Mouse (Mus musculus): ENCODE data around the gene 6430628N08Rik.
A peak's percentile ranks its signal among the peaks of the same experiment; 100 is the strongest.

The 6430628N08Rik gene

DNA sequence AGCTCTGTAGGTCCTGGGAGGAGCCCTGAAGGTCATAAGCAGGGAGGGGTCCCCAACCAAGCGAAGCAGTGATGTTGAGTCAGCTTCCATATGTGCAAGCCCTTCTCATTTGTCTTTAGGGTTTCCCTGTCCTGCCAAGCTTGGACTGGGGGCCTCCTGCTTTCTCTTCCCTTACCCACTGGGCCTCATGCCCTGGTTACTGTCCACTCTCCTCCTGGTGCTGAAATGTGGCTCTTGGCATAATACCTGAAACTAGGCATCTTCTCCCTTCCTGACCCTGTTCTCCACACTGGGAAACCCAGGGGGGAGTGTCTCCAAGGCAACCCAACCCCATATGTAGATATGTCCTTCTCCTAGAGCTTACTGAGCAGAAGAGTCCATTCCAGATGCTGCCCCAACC, 3.6 kb upstream of the 6430628N08Rik start:
- no peak for DNase-seq (ENCODE audit: low spot score in 2 of 2)

GRCm38 (mm10) chr4:115890066-115890465, 399 bp upstream of the 6430628N08Rik start:
- no peak for DNase-seq (ENCODE audit: low spot score in 2 of 2)

DNA sequence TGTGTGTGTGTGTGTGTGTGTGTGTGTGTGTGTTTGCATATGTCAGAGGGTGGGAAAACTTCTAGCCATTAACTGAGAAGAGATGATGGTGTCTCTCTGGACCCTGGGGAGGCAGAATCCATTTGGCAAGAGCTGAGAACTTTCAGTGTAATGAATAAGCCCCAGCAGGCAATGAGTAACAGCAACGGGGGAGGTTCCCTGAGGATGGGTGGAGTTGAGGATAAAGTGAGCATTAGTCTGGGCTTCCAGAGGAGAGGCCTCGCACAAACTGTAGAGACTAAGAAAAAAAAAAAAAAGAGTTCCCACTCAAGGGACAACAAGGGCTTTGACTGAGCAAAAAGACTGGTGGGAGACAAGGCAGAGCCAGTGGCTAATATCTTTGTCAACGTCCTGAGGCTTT, 3.8 kb downstream of the 6430628N08Rik start:
- no peak for DNase-seq (ENCODE audit: low spot score in 2 of 2)

DNA sequence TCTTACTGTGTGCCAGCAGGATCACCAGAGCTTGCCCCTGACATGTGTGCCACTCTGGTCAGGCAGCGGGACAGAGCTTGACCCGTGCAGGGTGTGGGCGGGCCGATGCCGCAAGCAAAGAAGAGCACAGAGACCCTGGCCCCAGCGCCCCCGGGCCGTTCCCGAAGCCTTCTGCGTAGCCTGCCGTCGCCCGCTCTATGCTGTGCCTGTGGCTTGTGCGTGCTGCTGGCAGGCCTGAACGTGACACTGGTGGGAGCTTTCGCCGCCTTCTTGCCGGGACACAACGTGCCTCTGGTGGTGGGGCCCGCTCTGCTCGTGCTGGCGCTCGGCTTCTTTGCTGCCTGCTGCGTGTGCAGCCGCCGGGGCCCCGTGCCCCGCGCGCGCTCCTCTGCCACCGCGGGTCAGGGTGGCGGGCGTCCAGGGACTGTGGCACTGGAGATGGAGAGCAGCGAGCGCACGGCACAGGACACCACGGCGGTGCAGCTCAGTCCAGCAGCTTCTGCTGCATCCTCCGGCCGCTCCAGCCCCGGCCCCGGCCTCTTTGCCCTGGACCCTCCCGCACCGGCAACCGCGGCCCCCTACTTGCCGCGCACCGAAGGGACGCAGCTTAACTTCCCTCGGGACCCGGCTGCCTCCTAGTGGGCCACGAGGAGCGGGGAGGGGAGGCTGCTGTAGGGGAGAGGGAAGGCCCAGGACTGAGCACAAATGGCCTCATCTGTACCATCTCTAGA, 7.6 kb downstream of the 6430628N08Rik start:
- DNase-seq (ENCODE audit: low spot score in 2 of 2), result no peak

DNA sequence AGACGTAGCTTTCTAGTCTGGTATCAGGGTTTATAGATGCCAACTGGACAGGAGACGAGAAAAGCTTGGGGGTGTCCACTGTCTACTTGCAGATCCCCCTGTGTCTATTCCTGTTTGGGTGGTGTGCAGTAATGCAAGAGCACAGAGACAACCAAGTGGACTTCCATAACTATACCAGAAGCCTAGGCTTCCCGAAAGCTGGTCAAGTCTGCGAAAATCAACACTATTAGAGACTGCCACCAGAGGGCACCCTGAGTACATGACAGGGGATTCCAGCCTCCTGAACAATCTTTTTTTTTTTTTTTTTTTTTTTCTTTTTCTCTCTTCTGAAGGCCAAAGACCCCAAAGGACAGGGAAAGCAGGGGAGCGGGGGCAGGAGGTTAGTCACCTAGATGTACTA, 12.4 kb downstream of the 6430628N08Rik start:
- DNase-seq (ENCODE audit: low spot score in 2 of 2), result peak; percentile 76 to 91

DNA sequence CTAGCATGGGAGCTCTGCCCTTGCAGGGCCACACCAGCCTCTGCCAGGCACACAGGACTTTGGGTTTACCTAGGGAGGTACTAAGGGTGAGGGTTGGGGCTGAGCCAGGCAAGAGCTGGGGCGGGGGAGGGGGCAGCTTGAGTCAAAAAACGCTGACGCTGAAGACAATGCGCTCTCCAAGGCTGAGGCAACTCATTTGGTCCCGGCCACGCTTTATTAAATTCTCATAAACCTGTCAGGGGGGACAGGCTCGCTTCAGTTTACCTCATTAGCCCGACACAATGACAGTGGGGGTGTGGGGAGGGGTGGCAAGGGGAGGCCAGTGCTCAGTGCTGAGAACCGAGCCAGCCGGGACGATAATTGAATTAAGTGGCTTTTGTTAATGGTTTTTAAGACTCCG, 13.9 kb downstream of the 6430628N08Rik start:
- DNase-seq (ENCODE audit: low spot score in 2 of 2), result no peak

- DNase-seq (ENCODE audit: low spot score in 2 of 2), result no peak
Measured at GRCm38 (mm10) chr4:115905701-115906100, 15.2 kb downstream of the 6430628N08Rik start.

DNA sequence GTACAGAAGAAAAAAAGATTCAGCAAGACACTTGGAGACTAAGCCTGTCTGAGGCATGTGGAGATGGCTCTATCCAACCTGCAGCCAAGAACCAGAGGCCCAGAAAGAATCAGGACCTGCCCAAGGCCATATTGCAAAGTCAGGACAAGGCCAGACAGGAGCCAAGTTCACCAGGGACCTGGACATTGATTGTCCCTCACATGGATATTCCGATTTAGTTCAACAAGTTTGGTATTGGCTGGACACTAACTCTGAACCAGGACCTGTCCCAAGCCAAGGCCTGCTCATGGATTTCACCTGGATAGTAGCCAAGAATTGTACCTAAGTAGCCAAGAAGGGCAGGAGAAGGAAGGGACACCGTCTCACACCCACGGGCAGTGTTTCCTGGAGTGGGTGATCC, 16.3 kb downstream of the 6430628N08Rik start:
- DNase-seq (ENCODE audit: low spot score in 2 of 2), result no peak

- no peak for DNase-seq (ENCODE audit: low spot score in 2 of 2)
Measured at GRCm38 (mm10) chr4:115907994-115908393, 17.5 kb downstream of the 6430628N08Rik start.

DNA sequence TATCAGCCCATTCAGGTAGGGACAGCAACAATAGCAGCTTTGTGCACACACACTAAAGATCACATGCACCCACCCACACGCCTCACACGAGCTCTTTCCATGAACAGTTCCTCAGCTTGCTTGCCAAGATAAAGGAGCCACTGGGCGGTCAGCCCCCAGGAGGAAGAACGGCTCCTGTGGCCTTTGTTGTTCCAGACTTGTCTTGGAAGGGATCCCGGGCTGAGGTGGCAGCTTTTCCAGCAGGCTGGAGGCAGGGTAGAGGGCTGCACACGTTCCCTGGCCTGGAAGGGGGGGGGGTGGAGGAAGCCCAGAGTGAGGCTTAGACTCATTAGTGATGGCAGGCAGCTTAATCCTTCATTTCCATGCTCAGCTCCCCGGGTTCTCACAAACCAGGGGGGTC, 18.2 kb downstream of the 6430628N08Rik start:
- peak; percentile 52 to 63 for DNase-seq (ENCODE audit: low spot score in 2 of 2)

- no peak for DNase-seq (ENCODE audit: low spot score in 2 of 2)
Measured at GRCm38 (mm10) chr4:115911586-115911985, 21.1 kb downstream of the 6430628N08Rik start.

DNA sequence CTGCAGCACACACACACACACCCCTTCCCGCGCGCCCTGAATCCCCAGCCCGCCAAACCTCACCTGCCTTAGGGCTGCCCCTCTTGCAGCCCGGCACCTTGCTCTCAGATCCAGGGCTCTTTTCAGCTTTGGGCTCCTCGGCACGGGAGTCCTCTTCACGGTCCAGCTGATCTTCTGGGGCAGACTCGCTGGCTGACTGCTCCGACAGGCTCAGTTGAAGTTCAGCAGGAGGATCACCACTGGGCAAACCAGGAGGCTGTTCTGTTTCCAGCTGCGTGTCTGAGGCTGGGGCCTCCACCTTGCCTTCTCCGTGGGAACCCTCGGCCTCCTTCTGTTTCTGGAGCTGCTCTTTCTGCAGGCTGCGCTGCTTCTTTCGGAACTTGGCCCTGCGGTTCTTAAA, 29.4 kb downstream of the 6430628N08Rik start:
- no peak for DNase-seq (ENCODE audit: low spot score in 2 of 2)

- DNase-seq (ENCODE audit: low spot score in 2 of 2), result no peak
Measured at GRCm38 (mm10) chr4:115922688-115923087, 32.2 kb downstream of the 6430628N08Rik start.

- DNase-seq (ENCODE audit: low spot score in 2 of 2), result no peak
Measured at GRCm38 (mm10) chr4:115923262-115923880, 32.9 kb downstream of the 6430628N08Rik start.

- no peak for DNase-seq (ENCODE audit: low spot score in 2 of 2)
Measured at GRCm38 (mm10) chr4:115927637-115928036, 37.2 kb downstream of the 6430628N08Rik start.

- no peak for DNase-seq (ENCODE audit: low spot score in 2 of 2)
Measured at GRCm38 (mm10) chr4:115931556-115932088, 41.2 kb downstream of the 6430628N08Rik start.

- no peak for DNase-seq (ENCODE audit: low spot score in 2 of 2)
Measured at GRCm38 (mm10) chr4:115935835-115936581, 45.5 kb downstream of the 6430628N08Rik start.

DNA sequence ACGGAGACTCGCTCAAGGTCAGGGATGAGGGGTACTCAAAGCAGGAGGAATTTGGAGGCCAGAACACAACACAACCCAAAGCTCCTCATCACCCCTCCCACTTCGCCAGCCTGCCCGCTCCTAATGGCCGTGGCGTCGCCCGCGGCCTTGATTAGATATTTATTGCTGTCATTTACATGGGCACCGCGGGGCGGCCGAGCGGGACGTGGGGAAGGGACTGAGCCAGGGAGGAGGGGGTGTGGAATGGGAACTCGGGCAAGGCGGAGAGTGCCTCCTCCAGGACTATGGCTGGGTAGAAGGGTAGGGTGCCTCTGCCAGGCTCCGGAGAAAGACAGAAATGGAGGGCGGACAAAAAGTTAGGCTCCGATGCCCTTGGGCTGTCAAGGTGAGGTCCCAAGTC, 46.2 kb downstream of the 6430628N08Rik start:
- no peak for DNase-seq (ENCODE audit: low spot score in 2 of 2)

- DNase-seq (ENCODE audit: low spot score in 2 of 2), result no peak
Measured at GRCm38 (mm10) chr4:115937061-115937976, 46.9 kb downstream of the 6430628N08Rik start.

- peak in 1 of 2 experiments; percentile 36 for DNase-seq (ENCODE audit: low spot score in 2 of 2)
Measured at GRCm38 (mm10) chr4:115938276-115939160, 48.1 kb downstream of the 6430628N08Rik start.
